Mouse (Mus musculus): ENCODE results near the gene Med15. TPM values are rescaled to one million over a fixed set of nuclear protein-coding genes. Genes with fewer than 3 reads are reported as not detected.

The Med15 gene
- polyA plus RNA-seq, 1 experiment from 2014 or later: 39.2 TPM

Other genes starting within 250 kb of the Med15 start
- gene Aifm3, start 243.3 kb downstream of the Med15 start, polyA plus RNA-seq (2015; fragmentation: Nextera tagmentation; extraction: Ambion mirVana): 2.1 and 3.1 TPM in 2 replicates
- 89.4 and 90.8 TPM in 2 replicates for gene Lztr1, start 224.2 kb downstream of the Med15 start, polyA plus RNA-seq (2015; fragmentation: Nextera tagmentation; extraction: Ambion mirVana)
- gene Thap7, start 201.8 kb downstream of the Med15 start, polyA plus RNA-seq (2015; fragmentation: Nextera tagmentation; extraction: Ambion mirVana): 56.8 and 61.1 TPM in 2 replicates
- gene Lrrc74b, start 171.6 kb downstream of the Med15 start, polyA plus RNA-seq (2015; fragmentation: Nextera tagmentation; extraction: Ambion mirVana): 0.34 and 0.51 TPM in 2 replicates
- gene P2rx6, start 171.0 kb downstream of the Med15 start, polyA plus RNA-seq (2015; fragmentation: Nextera tagmentation; extraction: Ambion mirVana): 1.8 and 2.1 TPM in 2 replicates
- 25.9 and 26.6 TPM in 2 replicates for gene Slc7a4, start 149.7 kb downstream of the Med15 start, polyA plus RNA-seq (2015; fragmentation: Nextera tagmentation; extraction: Ambion mirVana)
- 24.7 and 25.3 TPM in 2 replicates for gene Smpd4, start 113.5 kb downstream of the Med15 start, polyA plus RNA-seq (2015; fragmentation: Nextera tagmentation; extraction: Ambion mirVana)
- gene Ccdc74a, start 86.4 kb downstream of the Med15 start, polyA plus RNA-seq (2015; fragmentation: Nextera tagmentation; extraction: Ambion mirVana): 4.7 and 4.9 TPM in 2 replicates
- gene Klhl22, start 26.7 kb upstream of the Med15 start, polyA plus RNA-seq (2015; fragmentation: Nextera tagmentation; extraction: Ambion mirVana): 56.7 and 57.7 TPM in 2 replicates
- gene Scarf2, start 64.4 kb upstream of the Med15 start, polyA plus RNA-seq (2015; fragmentation: Nextera tagmentation; extraction: Ambion mirVana): 4.8 and 7.3 TPM in 2 replicates
- gene B830017H08Rik, start 100.2 kb upstream of the Med15 start, polyA plus RNA-seq (2015; fragmentation: Nextera tagmentation; extraction: Ambion mirVana): not detected in 2 replicates
- 2.4 and 3.7 TPM in 2 replicates for gene Car15, start 105.5 kb upstream of the Med15 start, polyA plus RNA-seq (2015; fragmentation: Nextera tagmentation; extraction: Ambion mirVana)
- gene Gm20518, start 158.8 kb upstream of the Med15 start, polyA plus RNA-seq (2015; fragmentation: Nextera tagmentation; extraction: Ambion mirVana): 0.32 and 0.46 TPM in 2 replicates
- gene Tssk1, start 161.3 kb upstream of the Med15 start, polyA plus RNA-seq (2015; fragmentation: Nextera tagmentation; extraction: Ambion mirVana): 0.04 TPM in 1 of 2 replicates, not detected in the other
- gene Dgcr2, start 165.7 kb upstream of the Med15 start, polyA plus RNA-seq (2015; fragmentation: Nextera tagmentation; extraction: Ambion mirVana): 80.6 and 88.8 TPM in 2 replicates
- gene Tssk2, start 165.7 kb upstream of the Med15 start, polyA plus RNA-seq (2015; fragmentation: Nextera tagmentation; extraction: Ambion mirVana): not detected in 2 replicates
- gene Ess2, start 178.5 kb upstream of the Med15 start, polyA plus RNA-seq (2015; fragmentation: Nextera tagmentation; extraction: Ambion mirVana): 31.3 and 33.7 TPM in 2 replicates
- gene Gsc2, start 182.2 kb upstream of the Med15 start, polyA plus RNA-seq (2015; fragmentation: Nextera tagmentation; extraction: Ambion mirVana): not detected in 2 replicates
- gene Slc25a1, start 195.3 kb upstream of the Med15 start, polyA plus RNA-seq (2015; fragmentation: Nextera tagmentation; extraction: Ambion mirVana): 117 and 125 TPM in 2 replicates
- gene Vpreb2, start 247.5 kb upstream of the Med15 start, polyA plus RNA-seq (2015; fragmentation: Nextera tagmentation; extraction: Ambion mirVana): not detected in 2 replicates

Data from stomach, embryonic 16.5 days (tissue).